Comparison of ENCODE assay signal across 12 mouse cellular contexts in genomic region chr13:59003807-59004173, GRCm38 (mm10).
DNase-seq lines count a peak whose midpoint lies in the region; ATAC-seq lines count a peak whose summit lies in the region.
"Had no signal": no experiment of that assay in that cellular context is flagged by ENCODE, and none has a peak within 500 bp of the region (broad histone marks: within the 10 kb centered on the region; RNA-seq: fewer than 3 reads in every experiment).

No protein-coding gene starts in this region.

- H3K4me2 ChIP-seq in neural tube, embryonic 12.5 days (replicated peaks) = no peak overlapping the region
- H3K4me2 ChIP-seq: embryonic facial prominence, embryonic 15.5 days; intestine, embryonic 15.5 days had no signal

- H3K4me1 ChIP-seq in neural tube, embryonic 12.5 days = peaks cover 34% of the 10 kb centered on the region
- H3K4me1 ChIP-seq: intestine, embryonic 15.5 days had no signal

- no peaks in the 10 kb centered on the region for H3K27me3 ChIP-seq in neural tube, embryonic 12.5 days (replicated peaks)
- H3K27me3 ChIP-seq: embryonic facial prominence, embryonic 15.5 days; intestine, embryonic 15.5 days had no signal

- no peaks in the 10 kb centered on the region for H3K36me3 ChIP-seq in neural tube, embryonic 12.5 days
- H3K36me3 ChIP-seq: embryonic facial prominence, embryonic 15.5 days; intestine, embryonic 15.5 days had no signal

- peak; percentile 66 to 76 for ATAC-seq in hematopoietic stem cell, adult 5-6 weeks (replicated peaks in 1 of 2; ENCODE audit: insufficient read depth in 1 of 2, low FRiP score in 2 of 2, low TSS enrichment in 1 of 2, low read depth in 1 of 2, poor library complexity in 2 of 2, severe bottlenecking in 2 of 2)
- ATAC-seq in neural tube, embryonic 12.5 days (ENCODE audit: low FRiP score, low read depth) = peak; percentile 53; the same call in 1 of the 2 replicates
- ATAC-seq: intestine, embryonic 15.5 days had no signal

- intact Hi-C loops in heart, postnatal 36 days (cut with DNase I) = no loop called here

- DNase-seq in heart, adult 9 months (ENCODE audit: low spot score in 2 of 2) = peak; percentile 38 to 47
- DNase-seq in heart, postnatal 36 days = no peak
- DNase-seq in lung, postnatal 25 days (ENCODE audit: low spot score) = peak; percentile 43
- DNase-seq in lung, postnatal 10 days = no peak
- no peak for DNase-seq in frontal cortex, postnatal 25 days (ENCODE audit: low spot score in 2 of 2)
- DNase-seq: cerebellum, adult 2 months; thymus, postnatal 14 days had no signal

- no peak overlapping the region for H3K4me3 ChIP-seq in neural tube, embryonic 12.5 days
- H3K4me3 ChIP-seq: embryonic facial prominence, embryonic 15.5 days; heart, adult 2 months; intestine, embryonic 15.5 days had no signal

- 24% methylated on average over 6 of the region's 6 CpGs for WGBS in neural tube, embryonic 12.5 days

- no peak overlapping the region for H3K9ac ChIP-seq in neural tube, embryonic 12.5 days
- H3K9ac ChIP-seq: embryonic facial prominence, embryonic 15.5 days; intestine, embryonic 15.5 days had no signal

- peak overlapping the region; percentile 28; the same call in 1 of the 2 replicates for H3K27ac ChIP-seq in neural tube, embryonic 12.5 days
- H3K27ac ChIP-seq: embryonic facial prominence, embryonic 15.5 days; heart, adult 2 months; intestine, embryonic 15.5 days had no signal

- no peaks in the 10 kb centered on the region for H3K9me3 ChIP-seq in neural tube, embryonic 12.5 days
- H3K9me3 ChIP-seq: embryonic facial prominence, embryonic 15.5 days; intestine, embryonic 15.5 days had no signal

Comparison
In these comparisons a context has a peak if more than half of its experiments do, and no peak if none do; other contexts are left out.
1. DNase-seq: peak in heart, adult 9 months (2 of 2) and lung, postnatal 25 days (single experiment); none in heart, postnatal 36 days (0 of 2), lung, postnatal 10 days (single experiment) and frontal cortex, postnatal 25 days (0 of 2).